Mouse (Mus musculus) ES-E14 (cell line): ENCODE results near the gene Pm20d1. TPM values are rescaled to one million over a fixed set of nuclear protein-coding genes. Genes with fewer than 3 reads are reported as not detected.

Experiments used
- DNase-seq: peaks from one replicate; pipeline ENCODE4 v3.0.0-alpha.2; 2013; ENCODE audit warnings: low read depth, low spot score
- H3K27ac ChIP-seq: 2 replicates; pipeline ENCODE4 v1.5.1; 2012; ENCODE audit warnings: low read depth, mild to moderate bottlenecking, low read length, moderate library complexity, mixed read lengths; ENCODE audit not compliant: poor library complexity, insufficient read depth, severe bottlenecking
- H3K36me3 ChIP-seq: 2 replicates; pipeline ENCODE4 v1.6.1; 2012; ENCODE audit warnings: mild to moderate bottlenecking, low read length, moderate library complexity, mixed read lengths; ENCODE audit not compliant: control insufficient read depth, poor library complexity, insufficient read depth, severe bottlenecking
- H3K4me1 ChIP-seq, 2 experiments: fragments of 150-350 bp in 1 of 2; sonication (generic) in 1 of 2; 2 replicates each; pipeline ENCODE4 v1.6.1; 2012; ENCODE audit warnings: low read length in 2 of 2, mild to moderate bottlenecking in 1 of 2, mixed read lengths in 1 of 2; ENCODE audit not compliant: control insufficient read depth in 2 of 2, insufficient read depth in 2 of 2, poor library complexity in 1 of 2
- H3K4me3 ChIP-seq, 2 experiments: fragments of 150-350 bp in 1 of 2; sonication (generic) in 1 of 2; 2 replicates each; pipeline ENCODE4 v1.5.1; 2012; ENCODE audit warnings: low read length in 2 of 2, low read depth in 1 of 2, mild to moderate bottlenecking in 1 of 2, mixed read lengths in 1 of 2; ENCODE audit not compliant: insufficient read depth in 1 of 2, poor library complexity in 1 of 2, severe bottlenecking in 1 of 2
- H3K9ac ChIP-seq: 2 replicates; pipeline ENCODE4 v1.6.1; 2012; ENCODE audit warnings: low read depth, mild to moderate bottlenecking, low read length, mixed read lengths; ENCODE audit not compliant: poor library complexity, insufficient read depth, severe bottlenecking
- H3K9me3 ChIP-seq: fragments of 150-350 bp; sonication (generic); 2 replicates; pipeline ENCODE4 v1.6.1; 2012; ENCODE audit warnings: low read depth, mild to moderate bottlenecking, low read length; ENCODE audit not compliant: control insufficient read depth, insufficient read depth
- CHD2 ChIP-seq: IDR thresholded peaks from 2 replicates; pipeline ENCODE4 v1.6.1; 2014; ENCODE audit warnings: mild to moderate bottlenecking, low read depth, low read length, inconsistent platforms
- HCFC1 ChIP-seq: IDR thresholded peaks from 2 replicates; pipeline ENCODE4 v1.6.1; 2012; ENCODE audit warnings: low read length, inconsistent platforms, borderline replicate concordance; ENCODE audit not compliant: insufficient read depth
- MAFK ChIP-seq: IDR thresholded peaks from 2 replicates; pipeline ENCODE4 v1.6.1; 2014; ENCODE audit warnings: mild to moderate bottlenecking, low read depth, low read length, inconsistent platforms; ENCODE audit not compliant: insufficient read depth
- ZC3H11A ChIP-seq: IDR thresholded peaks from 2 replicates; pipeline ENCODE4 v1.6.1; 2012; ENCODE audit warnings: low read depth, mild to moderate bottlenecking, inconsistent platforms, low read length, borderline replicate concordance
- ZNF384 ChIP-seq: IDR thresholded peaks from 2 replicates; pipeline ENCODE4 v1.6.1; 2012; ENCODE audit warnings: low read depth, low read length, inconsistent platforms
- in situ Hi-C, 2 experiments: fragments of 600-800 bp; cut with MboI; formaldehyde crosslinking; loops; one replicate each; pipeline ENCODE4 v1.15.1; 2025; ENCODE audit warnings: low sequenced_read_pairs in 2 of 2, inconsistent platforms in 1 of 2; ENCODE audit not compliant: unreplicated experiment in 2 of 2
- total RNA-seq: library from RNA; depleted of rRNA; stranded (reverse); fragments of 300-350 nt; gene quantifications from 2 replicates; pipeline ENCODE4 v1.2.3, GENCODE M21; 2012

Gene Pm20d1
- total RNA-seq, 1 experiment, result 2.0 TPM

GRCm38 (mm10) chr1:131809651-131810050 is 12.5 kb downstream of the Pm20d1 start:
- Histone ChIP-seq H3K36me3 (no peaks in the 10 kb centered on the region), H3K9me3 (no peaks in the 10 kb centered on the region), H3K4me1 (no peaks in the 10 kb centered on the region), H3K27ac (no peak overlapping the region), H3K9ac (no peak overlapping the region), H3K4me3 (no peak overlapping the region)
- TF ChIP-seq ZC3H11A (no peak), CHD2 (no peak), ZNF384 (no peak), HCFC1 (no peak), MAFK (no peak)
- in situ Hi-C loops, result no loop called here
- no peak for DNase-seq

GRCm38 (mm10) chr1:131811393-131811792 is 14.2 kb downstream of the Pm20d1 start:
- Histone ChIP-seq H3K9me3 (no peaks in the 10 kb centered on the region), H3K4me1 (no peaks in the 10 kb centered on the region), H3K4me3 (no peak overlapping the region), H3K36me3 (no peaks in the 10 kb centered on the region), H3K9ac (no peak overlapping the region), H3K27ac (no peak overlapping the region)
- no peak for DNase-seq
- TF ChIP-seq ZC3H11A, result no peak
- TF ChIP-seq ZNF384, result no peak
- no peak for TF ChIP-seq HCFC1
- no peak for TF ChIP-seq MAFK
- TF ChIP-seq CHD2, result no peak
- in situ Hi-C loops, result no loop called here

- H3K36me3 ChIP-seq, result no peaks in the 10 kb centered on the region
- in situ Hi-C loops, result no loop called here
- H3K9me3 ChIP-seq, result no peaks in the 10 kb centered on the region
- no peak for DNase-seq
- no peak overlapping the region for H3K4me3 ChIP-seq
- no peaks in the 10 kb centered on the region for H3K4me1 ChIP-seq
- H3K27ac ChIP-seq, result no peak overlapping the region
- H3K9ac ChIP-seq, result no peak overlapping the region
- TF ChIP-seq MAFK (no peak), HCFC1 (no peak), ZNF384 (no peak), ZC3H11A (no peak), CHD2 (no peak)
Measured at GRCm38 (mm10) chr1:131812006-131812405, 14.8 kb downstream of the Pm20d1 start.

DNA sequence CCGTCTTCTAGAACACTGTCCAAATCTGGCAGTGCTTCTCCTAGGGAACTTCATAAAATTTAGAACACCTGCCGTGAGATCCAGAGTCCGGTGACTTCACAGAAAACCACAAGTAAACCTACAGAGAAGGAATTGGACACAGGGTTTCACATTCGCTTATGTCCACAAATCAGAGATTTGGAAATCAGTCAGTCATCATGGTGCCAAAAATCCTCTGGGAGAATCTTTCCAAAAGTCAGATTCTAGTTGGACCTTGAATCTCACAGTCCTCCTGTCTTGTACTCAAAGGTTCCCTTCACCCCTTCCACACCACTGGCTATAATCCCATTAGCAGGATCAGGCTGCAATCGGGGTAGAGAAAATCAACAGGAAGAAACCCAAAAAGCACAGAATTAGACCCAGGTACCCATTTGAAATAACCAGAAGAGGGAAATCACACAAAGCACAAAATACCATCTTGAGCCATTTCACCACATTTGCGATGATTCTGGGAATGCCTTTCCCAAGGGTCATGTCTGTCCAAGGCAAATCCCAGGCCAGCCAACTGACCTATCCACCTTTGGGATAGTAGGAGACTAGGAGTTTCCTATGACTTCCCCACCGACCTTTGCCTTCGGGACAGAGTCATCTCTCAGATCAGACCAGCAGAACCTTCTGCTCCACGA is 15.6 kb downstream of the Pm20d1 start:
- in situ Hi-C loops, result no loop called here
- no peak for TF ChIP-seq ZC3H11A
- TF ChIP-seq HCFC1, result no peak
- H3K27ac ChIP-seq, result no peak overlapping the region
- H3K9me3 ChIP-seq, result no peaks in the 10 kb centered on the region
- no peaks in the 10 kb centered on the region for H3K4me1 ChIP-seq
- H3K9ac ChIP-seq, result no peak overlapping the region
- no peak for DNase-seq
- no peak overlapping the region for H3K4me3 ChIP-seq
- H3K36me3 ChIP-seq, result no peaks in the 10 kb centered on the region

- no peak for TF ChIP-seq MAFK
- TF ChIP-seq HCFC1, result no peak
- no peak for TF ChIP-seq ZNF384
- no peak for TF ChIP-seq CHD2
- TF ChIP-seq ZC3H11A, result no peak
- no peaks in the 10 kb centered on the region for H3K9me3 ChIP-seq
- H3K9ac ChIP-seq, result no peak overlapping the region
- H3K36me3 ChIP-seq, result no peaks in the 10 kb centered on the region
- no peak for DNase-seq
- H3K4me1 ChIP-seq, result no peaks in the 10 kb centered on the region
- in situ Hi-C loops, result no loop called here
- no peak overlapping the region for H3K4me3 ChIP-seq
- no peak overlapping the region for H3K27ac ChIP-seq
Measured at GRCm38 (mm10) chr1:131813731-131814130, 16.6 kb downstream of the Pm20d1 start.
